Mouse (Mus musculus): Measurements from ENCODE around the gene Gm37240.

- TF ChIP-seq TAL1 (conservative IDR thresholded peaks at IDR 0.05; ENCODE audit: low read depth, low read length), result no peak
- TF ChIP-seq CTCF (IDR thresholded peaks at IDR 0.05; ENCODE audit: low read depth, low read length), result no peak
- TF ChIP-seq POLR2AphosphoS5 (IDR thresholded peaks at IDR 0.05; ENCODE audit: insufficient replicate concordance, low read depth, low read length), result no peak
- TF ChIP-seq GATA1 (IDR thresholded peaks at IDR 0.05; ENCODE audit: borderline replicate concordance, low read length), result no peak
- no peak for TF ChIP-seq GATA2 (IDR thresholded peaks at IDR 0.05; ENCODE audit: borderline replicate concordance, low read depth, low read length)
These were observed 1201.0 kb downstream of the Gm37240 start for GRCm38 (mm10) chr3:84686294-84686672.
